Mouse (Mus musculus) heart, postnatal 0 days (tissue): ENCODE data around the gene Zkscan1.

Experiments
- CTCF ChIP-seq: IDR thresholded peaks from 2 replicates; pipeline ENCODE4 v1.5.1; 2016; ENCODE audit warnings: antibody characterized with exemption, control low read depth, low read depth
- EP300 ChIP-seq: IDR thresholded peaks from 2 replicates; pipeline ENCODE4 v1.6.1; 2016; ENCODE audit warnings: antibody characterized with exemption, low read depth

GRCm38 (mm10) chr5:138154390-138154789 is 69.5 kb downstream of the Zkscan1 start:
- TF ChIP-seq EP300 (no peak), CTCF (no peak)
